Mouse (Mus musculus): ENCODE results near the gene Myoz1. TPM values are rescaled to one million over a fixed set of nuclear protein-coding genes. Genes with fewer than 3 reads are reported as not detected.

Myoz1 gene
- polyA plus RNA-seq, 1 experiment from 2014 or later, result 13.2 TPM

GRCm38 (mm10) chr14:20694185-20694883, 38.0 kb upstream of the Myoz1 start:
- 0 out of 2 replicates have a peak, but pooled peaks have one; percentile 22 for ATAC-seq (ENCODE audit: insufficient number of reproducible peaks, low FRiP score, low TSS enrichment, low read depth)
- Histone ChIP-seq H3K4me1 (peaks cover 33% of the 10 kb centered on the region), H3K27me3 (no peaks in the 10 kb centered on the region), H3K27ac (peak overlapping the region; percentile 30; the same call in 1 of the 2 replicates), H3K36me3 (peaks cover 61% of the 10 kb centered on the region), H3K9me3 (no peaks in the 10 kb centered on the region), H3K9ac (0 out of 2 replicates have a peak overlapping the region, but pooled peaks have one; percentile 98), H3K4me2 (peak overlapping the region; percentile 69), H3K4me3 (peak overlapping the region; percentile 96)
- WGBS, result 50% methylated on average over 13 of the region's 13 CpGs

GRCm38 (mm10) chr14:20693589-20694101, 37.3 kb upstream of the Myoz1 start:
- WGBS, result 95% methylated on average over 10 of the region's 10 CpGs
- Histone ChIP-seq H3K36me3 (peaks cover 62% of the 10 kb centered on the region), H3K4me1 (peaks cover 30% of the 10 kb centered on the region), H3K9me3 (no peaks in the 10 kb centered on the region), H3K4me3 (no peak overlapping the region), H3K27me3 (no peaks in the 10 kb centered on the region), H3K9ac (no peak overlapping the region), H3K27ac (0 out of 2 replicates have a peak overlapping the region, but pooled peaks have one; percentile 30), H3K4me2 (no peak overlapping the region)
- no peak for ATAC-seq (ENCODE audit: insufficient number of reproducible peaks, low FRiP score, low TSS enrichment, low read depth)

- Histone ChIP-seq H3K27ac (no peak overlapping the region), H3K27me3 (no peaks in the 10 kb centered on the region), H3K9me3 (no peaks in the 10 kb centered on the region), H3K9ac (no peak overlapping the region), H3K4me3 (no peak overlapping the region), H3K36me3 (peaks cover 74% of the 10 kb centered on the region), H3K4me2 (no peak overlapping the region), H3K4me1 (peaks cover 18% of the 10 kb centered on the region)
- no peak for ATAC-seq (ENCODE audit: insufficient number of reproducible peaks, low FRiP score, low TSS enrichment, low read depth)
- 90% methylated on average over 6 of the region's 6 CpGs for WGBS
These were observed 35.4 kb upstream of the Myoz1 start for GRCm38 (mm10) chr14:20691772-20692171.

- no peak for ATAC-seq (ENCODE audit: insufficient number of reproducible peaks, low FRiP score, low TSS enrichment, low read depth)
- H3K4me3 ChIP-seq, result no peak overlapping the region
- 0 out of 2 replicates have a peak, but pooled peaks cover 2% of the 10 kb centered on the region for H3K4me1 ChIP-seq
- H3K36me3 ChIP-seq, result peaks cover 98% of the 10 kb centered on the region
- H3K27me3 ChIP-seq, result no peaks in the 10 kb centered on the region
- no peaks in the 10 kb centered on the region for H3K9me3 ChIP-seq
- H3K27ac ChIP-seq, result no peak overlapping the region
- H3K4me2 ChIP-seq, result no peak overlapping the region
- no peak overlapping the region for H3K9ac ChIP-seq
- 85% methylated on average over 2 of the region's 2 CpGs for WGBS
These were observed 32.7 kb upstream of the Myoz1 start for GRCm38 (mm10) chr14:20689009-20689408.

- no peak for ATAC-seq (ENCODE audit: insufficient number of reproducible peaks, low FRiP score, low TSS enrichment, low read depth)
- Histone ChIP-seq H3K4me2 (no peak overlapping the region), H3K4me3 (no peak overlapping the region), H3K27me3 (no peaks in the 10 kb centered on the region), H3K36me3 (peaks cover 97% of the 10 kb centered on the region), H3K9ac (no peak overlapping the region), H3K9me3 (no peaks in the 10 kb centered on the region), H3K4me1 (no peaks in the 10 kb centered on the region), H3K27ac (no peak overlapping the region)
- WGBS, result 97% methylated on average over 3 of the region's 3 CpGs
These were observed 30.2 kb upstream of the Myoz1 start for GRCm38 (mm10) chr14:20686576-20686975.

GRCm38 (mm10) chr14:20682498-20682897, 26.2 kb upstream of the Myoz1 start:
- 61% methylated on average over 3 of the region's 3 CpGs for WGBS
- no peak for ATAC-seq (ENCODE audit: insufficient number of reproducible peaks, low FRiP score, low TSS enrichment, low read depth)
- H3K4me2 ChIP-seq, result no peak overlapping the region
- no peak overlapping the region for H3K4me3 ChIP-seq
- H3K27ac ChIP-seq, result no peak overlapping the region
- H3K9ac ChIP-seq, result no peak overlapping the region
- H3K9me3 ChIP-seq, result no peaks in the 10 kb centered on the region
- peaks cover 99% of the 10 kb centered on the region for H3K36me3 ChIP-seq
- H3K27me3 ChIP-seq, result no peaks in the 10 kb centered on the region
- H3K4me1 ChIP-seq, result no peaks in the 10 kb centered on the region

GRCm38 (mm10) chr14:20681742-20682141, 25.4 kb upstream of the Myoz1 start:
- Histone ChIP-seq H3K4me3 (no peak overlapping the region), H3K4me1 (no peaks in the 10 kb centered on the region; the same call in 1 of the 2 replicates), H3K27ac (no peak overlapping the region), H3K27me3 (no peaks in the 10 kb centered on the region), H3K9ac (no peak overlapping the region), H3K4me2 (no peak overlapping the region), H3K9me3 (no peaks in the 10 kb centered on the region), H3K36me3 (peaks cover 98% of the 10 kb centered on the region)
- ATAC-seq (ENCODE audit: insufficient number of reproducible peaks, low FRiP score, low TSS enrichment, low read depth), result no peak
- 90% methylated on average over 2 of the region's 2 CpGs for WGBS

GRCm38 (mm10) chr14:20677906-20678305, 21.6 kb upstream of the Myoz1 start:
- H3K9me3 ChIP-seq, result no peaks in the 10 kb centered on the region
- H3K27ac ChIP-seq, result no peak overlapping the region
- H3K4me1 ChIP-seq, result peaks cover 9% of the 10 kb centered on the region
- 94% methylated on average over 4 of the region's 4 CpGs for whole genome bisulfite sequencing
- H3K36me3 ChIP-seq, result peaks cover 69% of the 10 kb centered on the region
- H3K27me3 ChIP-seq, result no peaks in the 10 kb centered on the region
- no peak overlapping the region for H3K4me3 ChIP-seq
- no peak overlapping the region for H3K9ac ChIP-seq
- ATAC-seq (ENCODE audit: insufficient number of reproducible peaks, low FRiP score, low TSS enrichment, low read depth), result no peak
- H3K4me2 ChIP-seq, result no peak overlapping the region

- peak within 1 kb of the TSS; percentile 59 for H3K4me2 ChIP-seq
- H3K9me3 ChIP-seq, result no peaks in the 10 kb centered on the region
- peak within 1 kb of the TSS; percentile 75 for H3K9ac ChIP-seq
- no peaks in the 10 kb centered on the region for H3K27me3 ChIP-seq
- H3K4me3 ChIP-seq, result peak within 1 kb of the TSS; percentile 82
- peak; percentile 95 for ATAC-seq (ENCODE audit: insufficient number of reproducible peaks, low FRiP score, low TSS enrichment, low read depth)
- peaks cover 33% of the 10 kb centered on the region for H3K36me3 ChIP-seq
- H3K4me1 ChIP-seq, result peaks cover 9% of the 10 kb centered on the region
- WGBS, result under 1% methylated on average over 43 of the region's 43 CpGs
- H3K27ac ChIP-seq, result peak within 1 kb of the TSS; percentile 97
These were observed 17.9 kb upstream of the Myoz1 start, which contains the start of gene Sec24c for GRCm38 (mm10) chr14:20674064-20674833. Sec24c (plus strand) TSS chr14:20674308.

- Histone ChIP-seq H3K4me2 (peak overlapping the region; percentile 59), H3K4me1 (peaks cover 9% of the 10 kb centered on the region), H3K4me3 (peak overlapping the region; percentile 82), H3K9ac (no peak overlapping the region), H3K27me3 (no peaks in the 10 kb centered on the region), H3K36me3 (peaks cover 28% of the 10 kb centered on the region), H3K9me3 (no peaks in the 10 kb centered on the region), H3K27ac (peak overlapping the region; percentile 94)
- 12% methylated on average over 13 of the region's 13 CpGs for WGBS
- no peak for ATAC-seq (ENCODE audit: insufficient number of reproducible peaks, low FRiP score, low TSS enrichment, low read depth)
These were observed 17.4 kb upstream of the Myoz1 start for GRCm38 (mm10) chr14:20673735-20674063.

- Histone ChIP-seq H3K27me3 (no peaks in the 10 kb centered on the region), H3K9me3 (no peaks in the 10 kb centered on the region), H3K4me1 (peaks cover 9% of the 10 kb centered on the region), H3K27ac (no peak overlapping the region), H3K9ac (no peak overlapping the region), H3K4me3 (no peak overlapping the region), H3K4me2 (no peak overlapping the region), H3K36me3 (peaks cover 21% of the 10 kb centered on the region)
- WGBS, result 96% methylated on average over 2 of the region's 2 CpGs
- ATAC-seq (ENCODE audit: insufficient number of reproducible peaks, low FRiP score, low TSS enrichment, low read depth), result no peak
These were observed 16.6 kb upstream of the Myoz1 start for GRCm38 (mm10) chr14:20672990-20673389.
